Mouse (Mus musculus) midbrain, embryonic 16.5 days (tissue): Measurements from ENCODE around the gene Slc25a33. TPM values are rescaled to one million over a fixed set of nuclear protein-coding genes. Genes with fewer than 3 reads are reported as not detected.
"Not testable (repeated sequence)": the region's sequence is repeated elsewhere in the genome, so short reads cannot be mapped to it uniquely, and the experiment has no call there.

Experiments
- ATAC-seq: fragments of 200-750 bp; cut with Nextera tagmentation; 2 replicates; pipeline ENCODE4 v1.8.0; 2017; ENCODE audit warnings: moderate TSS enrichment
- H3K27ac ChIP-seq: fragments of 300-500 bp; sonication (generic); 2 replicates; pipeline ENCODE4 v1.5.1; 2014; ENCODE audit warnings: mild to moderate bottlenecking, low read length, mixed read lengths
- H3K27me3 ChIP-seq: fragments of 300-500 bp; sonication (generic); 2 replicates; pipeline ENCODE4 v1.6.1; 2014; ENCODE audit warnings: low read depth, low read length, mixed read lengths; ENCODE audit not compliant: control insufficient read depth, insufficient read depth
- H3K36me3 ChIP-seq: fragments of 300-500 bp; sonication (generic); 2 replicates; pipeline ENCODE4 v1.6.1; 2014; ENCODE audit warnings: mild to moderate bottlenecking, low read length, moderate library complexity, mixed read lengths; ENCODE audit not compliant: control insufficient read depth, insufficient read depth
- H3K4me1 ChIP-seq: fragments of 300-500 bp; sonication (generic); 2 replicates; pipeline ENCODE4 v1.6.1; 2014; ENCODE audit warnings: mild to moderate bottlenecking, low read length, mixed read lengths; ENCODE audit not compliant: control insufficient read depth, insufficient read depth
- H3K4me2 ChIP-seq: fragments of 300-500 bp; sonication (generic); 2 replicates; pipeline ENCODE4 v1.6.1; 2014; ENCODE audit warnings: mild to moderate bottlenecking, low read length, mixed read lengths
- H3K4me3 ChIP-seq: fragments of 300-500 bp; sonication (generic); 2 replicates; pipeline ENCODE4 v1.5.1; 2014; ENCODE audit warnings: low read depth, mild to moderate bottlenecking, low read length, moderate library complexity, mixed read lengths
- H3K9ac ChIP-seq: fragments of 300-500 bp; sonication (generic); 2 replicates; pipeline ENCODE4 v1.6.1; 2014; ENCODE audit warnings: low read depth, low read length, mixed read lengths
- H3K9me3 ChIP-seq: fragments of 300-500 bp; sonication (generic); replicated peaks from 2 replicates; pipeline ENCODE4 v1.6.1; 2014; ENCODE audit warnings: mild to moderate bottlenecking, low read length, mixed read lengths; ENCODE audit not compliant: control insufficient read depth, poor library complexity, severe bottlenecking
- WGBS: fragments of 180-500 bp; shearing (Covaris S2); extraction: QIAGEN DNeasy Blood & Tissue Kit; methylation state at CpG from one replicate; pipeline ENCODE4 v1.1.7; 2014; 5-methylcytosine and 5-hydroxymethylcytosine counted together
- polyA plus RNA-seq: library from polyadenylated mRNA; unstranded; fragments of >200 nt; fragmentation: Nextera tagmentation; extraction: Ambion mirVana; gene quantifications from 2 replicates; pipeline ENCODE4 v1.2.1, GENCODE M21; 2015

Gene Slc25a33
- polyA plus RNA-seq, 1 experiment from 2014 or later = 29.1 TPM

DNA sequence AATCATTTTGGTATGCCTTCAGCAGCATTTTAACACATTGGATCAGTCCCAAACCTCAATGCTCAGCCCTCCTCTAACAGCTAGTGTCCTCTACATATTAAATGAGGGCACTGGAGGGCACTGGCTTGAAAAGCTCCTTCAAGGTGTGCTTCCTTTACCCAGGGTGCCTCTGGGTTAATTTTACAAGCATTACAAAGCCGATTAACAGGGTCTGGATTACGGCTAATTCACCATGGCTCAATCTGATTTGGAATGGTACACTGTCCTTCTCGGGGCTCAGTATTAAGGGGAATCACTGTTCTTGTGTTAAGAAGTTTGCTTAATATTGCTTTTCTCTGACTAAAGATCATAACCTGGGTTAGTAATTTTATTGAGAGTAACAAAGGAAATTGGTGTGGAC is 21.2 kb downstream of the Slc25a33 start:
- H3K4me1 ChIP-seq = peaks cover 8% of the 10 kb centered on the region

DNA sequence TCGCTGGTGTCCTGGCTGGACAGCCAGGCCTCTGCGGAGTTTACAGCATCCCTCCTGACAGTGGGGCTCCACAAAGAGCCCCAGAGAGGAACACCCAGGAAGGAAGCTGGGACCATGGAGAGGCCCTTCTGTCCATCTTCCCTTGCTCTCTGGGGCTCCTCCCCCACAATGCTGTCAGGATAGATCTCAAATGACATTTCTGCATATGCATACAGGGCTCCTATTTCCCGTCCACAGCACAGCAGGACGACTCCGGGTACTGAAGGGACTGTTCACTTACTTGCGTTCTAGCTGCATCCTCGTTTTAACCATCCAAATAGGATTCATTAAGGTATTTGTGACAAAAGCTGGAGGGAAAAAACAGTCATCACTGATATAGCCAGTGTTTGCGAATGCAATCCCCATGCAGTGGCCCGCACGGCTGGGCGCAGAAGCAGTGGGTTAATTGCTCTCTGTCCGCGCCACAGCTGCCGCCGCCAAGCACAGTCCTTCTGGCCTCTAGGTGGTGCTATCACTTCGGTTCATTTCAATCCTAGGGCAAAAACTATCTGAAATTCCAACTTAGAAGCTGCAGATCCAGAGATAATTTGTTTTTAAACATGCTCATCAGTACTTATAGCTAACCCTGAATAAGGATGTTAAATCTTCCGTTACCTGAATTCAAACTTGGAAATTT is 21.8 kb downstream of the Slc25a33 start:
- Histone ChIP-seq H3K36me3 (peaks cover 5% of the 10 kb centered on the region), H3K4me2 (no peak overlapping the region), H3K4me1 (peaks cover 8% of the 10 kb centered on the region), H3K9me3 (no peaks in the 10 kb centered on the region), H3K4me3 (no peak overlapping the region), H3K27me3 (no peaks in the 10 kb centered on the region), H3K27ac (no peak overlapping the region), H3K9ac (no peak overlapping the region)
- WGBS = 17% methylated on average over 17 of the region's 17 CpGs
- no peak for ATAC-seq

More for the DNA sequence above, 21.2 kb downstream of the Slc25a33 start:
- Histone ChIP-seq H3K36me3 (peaks cover 5% of the 10 kb centered on the region), H3K9ac (no peak overlapping the region), H3K4me2 (no peak overlapping the region), H3K27me3 (no peaks in the 10 kb centered on the region), H3K27ac (no peak overlapping the region), H3K9me3 (no peaks in the 10 kb centered on the region), H3K4me3 (no peak overlapping the region)
- 29% methylated on average over 3 of the region's 3 CpGs for WGBS
- ATAC-seq = no peak

DNA sequence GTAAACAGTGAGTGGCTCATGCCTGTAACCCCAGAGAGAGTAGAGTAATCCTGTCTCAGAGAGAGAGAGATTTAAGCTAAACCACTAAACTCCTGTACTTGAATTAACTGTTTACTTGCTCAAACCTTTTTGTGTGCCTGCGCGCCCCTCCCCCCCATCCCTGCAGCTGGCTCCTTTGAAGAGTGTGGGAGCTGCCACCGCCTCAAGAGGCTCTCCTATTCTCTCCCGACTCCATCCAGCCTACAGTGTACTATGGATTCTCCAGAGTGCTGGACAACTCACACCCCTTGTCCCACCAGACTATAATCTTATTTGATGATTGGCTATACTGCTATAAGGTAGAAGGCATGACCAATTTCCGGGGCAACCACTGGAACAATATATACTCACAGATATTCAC is 23.4 kb downstream of the Slc25a33 start:
- Histone ChIP-seq H3K4me2 (no peak overlapping the region), H3K9me3 (no peaks in the 10 kb centered on the region), H3K27me3 (no peaks in the 10 kb centered on the region), H3K27ac (no peak overlapping the region), H3K9ac (no peak overlapping the region), H3K4me1 (peaks cover 8% of the 10 kb centered on the region), H3K36me3 (peaks cover 5% of the 10 kb centered on the region; the same call in 1 of the 2 replicates), H3K4me3 (no peak overlapping the region)
- ATAC-seq = no peak
- 25% methylated on average over 5 of the region's 5 CpGs for whole genome bisulfite sequencing

- not testable (repeated sequence) for ATAC-seq, H3K4me2 ChIP-seq
- 97% methylated on average over 3 of the region's 3 CpGs for WGBS
Observed at GRCm38 (mm10) chr4:149749663-149750015, 24.4 kb downstream of the Slc25a33 start.

GRCm38 (mm10) chr4:149749003-149749662 is 24.9 kb downstream of the Slc25a33 start:
- no peak for ATAC-seq
- 86% methylated on average over 18 of the region's 18 CpGs for WGBS
- Histone ChIP-seq H3K27me3 (no peaks in the 10 kb centered on the region), H3K9me3 (no peaks in the 10 kb centered on the region), H3K4me2 (no peak overlapping the region), H3K4me3 (no peak overlapping the region), H3K36me3 (peaks cover 12% of the 10 kb centered on the region), H3K27ac (no peak overlapping the region), H3K9ac (no peak overlapping the region), H3K4me1 (peaks cover 8% of the 10 kb centered on the region)

More at GRCm38 (mm10) chr4:149749663-149750015, 24.4 kb downstream of the Slc25a33 start:
- not testable (repeated sequence) for H3K27me3 ChIP-seq, H3K9me3 ChIP-seq, H3K4me3 ChIP-seq, H3K4me1 ChIP-seq, H3K27ac ChIP-seq, H3K9ac ChIP-seq, H3K36me3 ChIP-seq

GRCm38 (mm10) chr4:149744119-149744518 is 30.0 kb downstream of the Slc25a33 start:
- WGBS = 89% methylated on average over 7 of the region's 7 CpGs
- H3K4me2 ChIP-seq = no peak overlapping the region
- H3K27me3 ChIP-seq = no peaks in the 10 kb centered on the region
- H3K27ac ChIP-seq = no peak overlapping the region
- no peak overlapping the region for H3K9ac ChIP-seq
- ATAC-seq = no peak
- no peaks in the 10 kb centered on the region for H3K9me3 ChIP-seq
- peaks cover 17% of the 10 kb centered on the region; the same call in 1 of the 2 replicates for H3K36me3 ChIP-seq
- no peak overlapping the region for H3K4me3 ChIP-seq
- no peaks in the 10 kb centered on the region for H3K4me1 ChIP-seq

GRCm38 (mm10) chr4:149742011-149742530 is 32.0 kb downstream of the Slc25a33 start:
- 95% methylated on average over 14 of the region's 14 CpGs for WGBS
- Histone ChIP-seq H3K36me3 (peaks cover 15% of the 10 kb centered on the region; the same call in 1 of the 2 replicates), H3K4me1 (peaks cover 1% of the 10 kb centered on the region; the same call in 1 of the 2 replicates), H3K27me3 (no peaks in the 10 kb centered on the region), H3K4me2 (no peak overlapping the region), H3K27ac (no peak overlapping the region), H3K4me3 (no peak overlapping the region), H3K9ac (no peak overlapping the region), H3K9me3 (no peaks in the 10 kb centered on the region)
- ATAC-seq = no peak

DNA sequence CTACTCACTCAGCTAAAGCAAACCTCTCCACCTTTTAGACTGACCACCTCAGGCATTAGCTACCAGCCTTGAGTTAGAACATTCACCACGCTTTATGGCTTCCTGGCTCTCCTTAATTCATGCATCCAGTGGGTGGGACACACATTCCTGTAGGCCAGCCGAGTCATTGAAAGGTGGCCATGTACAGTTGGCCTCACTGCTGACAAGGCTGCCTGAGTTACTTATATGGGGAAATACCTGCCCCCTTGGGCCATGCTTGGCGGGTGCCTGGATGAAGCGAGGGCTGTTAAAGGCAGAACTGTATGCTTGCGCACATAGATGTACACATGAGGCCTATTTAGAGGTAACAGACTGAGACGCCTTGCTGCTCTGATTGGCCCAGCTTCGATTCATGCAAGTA is 33.8 kb downstream of the Slc25a33 start:
- Histone ChIP-seq H3K4me2 (no peak overlapping the region), H3K27me3 (no peaks in the 10 kb centered on the region), H3K36me3 (peaks cover 17% of the 10 kb centered on the region; the same call in 1 of the 2 replicates), H3K9ac (no peak overlapping the region), H3K4me3 (no peak overlapping the region), H3K27ac (no peak overlapping the region), H3K9me3 (no peaks in the 10 kb centered on the region), H3K4me1 (peaks cover 19% of the 10 kb centered on the region)
- no peak for ATAC-seq
- WGBS = 93% methylated on average over 7 of the region's 7 CpGs

- Histone ChIP-seq H3K4me3 (no peak overlapping the region), H3K9me3 (no peaks in the 10 kb centered on the region), H3K27me3 (no peaks in the 10 kb centered on the region), H3K27ac (no peak overlapping the region), H3K9ac (no peak overlapping the region), H3K36me3 (peaks cover 12% of the 10 kb centered on the region; the same call in 1 of the 2 replicates), H3K4me2 (no peak overlapping the region), H3K4me1 (peaks cover 27% of the 10 kb centered on the region)
- 83% methylated on average over 5 of the region's 5 CpGs for WGBS
- no peak for ATAC-seq
Observed at GRCm38 (mm10) chr4:149739478-149739877, 34.6 kb downstream of the Slc25a33 start.
